Mouse (Mus musculus) liver, embryonic 14.5 days (tissue): ENCODE results near the gene Ltbp1. TPM values are rescaled to one million over a fixed set of nuclear protein-coding genes. Genes with fewer than 3 reads are reported as not detected.

Source experiments
- ATAC-seq: fragments of 200-750 bp; cut with Nextera tagmentation; 2 replicates; pipeline ENCODE4 v1.8.0; 2017; ENCODE audit warnings: moderate number of reproducible peaks, mild to moderate bottlenecking, moderate library complexity; ENCODE audit not compliant: insufficient read depth
- DNase-seq, 3 experiments: peaks; one replicate each; pipeline ENCODE4 v3.0.0-alpha.2; 2012 to 2013; ENCODE audit warnings: low read depth in 3 of 3, low spot score in 3 of 3
- H3K27ac ChIP-seq: fragments of 300-500 bp; sonication (generic); 2 replicates; pipeline ENCODE4 v1.5.1; 2014; ENCODE audit warnings: moderate library complexity, mild to moderate bottlenecking, control low read depth, inconsistent platforms
- H3K27me3 ChIP-seq: fragments of 300-500 bp; sonication (generic); 2 replicates; pipeline ENCODE4 v1.6.1; 2014; ENCODE audit warnings: mild to moderate bottlenecking, low read length, moderate library complexity; ENCODE audit not compliant: control insufficient read depth, insufficient read depth
- H3K36me3 ChIP-seq: fragments of 300-500 bp; sonication (generic); replicated peaks from 2 replicates; pipeline ENCODE4 v1.6.1; 2014; ENCODE audit warnings: low read depth; ENCODE audit not compliant: control insufficient read depth, insufficient read depth
- H3K4me1 ChIP-seq, 2 experiments: fragments of 200-500 bp in 1 of 2; fragments of 300-500 bp in 1 of 2; sonication (generic) in 1 of 2; replicated peaks; 2 replicates each; pipeline ENCODE4 v1.6.1; 2012 to 2014; ENCODE audit warnings: antibody characterized with exemption in 1 of 2, inconsistent platforms in 1 of 2, low read length in 1 of 2; ENCODE audit not compliant: control insufficient read depth in 2 of 2, insufficient read depth in 2 of 2
- H3K4me2 ChIP-seq: fragments of 300-500 bp; sonication (generic); 2 replicates; pipeline ENCODE4 v1.6.1; 2014; ENCODE audit warnings: low read depth, mild to moderate bottlenecking, control low read depth, moderate library complexity
- H3K4me3 ChIP-seq, 2 experiments: fragments of 200-500 bp in 1 of 2; fragments of 300-500 bp in 1 of 2; sonication (generic) in 1 of 2; 2 replicates each; pipeline ENCODE4 v1.5.1; 2012 to 2014; ENCODE audit warnings: low read depth in 2 of 2, low read length in 2 of 2, mild to moderate bottlenecking in 2 of 2, control low read depth in 1 of 2, inconsistent platforms in 1 of 2, moderate library complexity in 1 of 2; ENCODE audit not compliant: insufficient read depth in 1 of 2
- H3K9ac ChIP-seq: fragments of 300-500 bp; sonication (generic); replicated peaks from 2 replicates; pipeline ENCODE4 v1.6.1; 2014; ENCODE audit warnings: mild to moderate bottlenecking, control low read depth, moderate library complexity
- H3K9me3 ChIP-seq: fragments of 300-500 bp; sonication (generic); 2 replicates; pipeline ENCODE4 v1.6.1; 2016; ENCODE audit warnings: low read length, mixed read lengths; ENCODE audit not compliant: control insufficient read depth
- CTCF ChIP-seq: IDR thresholded peaks from 2 replicates; pipeline ENCODE4 v1.5.1; 2016; ENCODE audit warnings: antibody characterized with exemption, low read depth, control low read depth
- EP300 ChIP-seq: IDR thresholded peaks from 2 replicates; pipeline ENCODE4 v1.6.1; 2016; ENCODE audit warnings: antibody characterized with exemption, low read depth
- WGBS: fragments of 180-500 bp; shearing (Covaris S2); extraction: QIAGEN DNeasy Blood & Tissue Kit; methylation state at CpG from one replicate; pipeline ENCODE4 v1.1.7; 2014; ENCODE audit not compliant: insufficient replicate concordance; 5-methylcytosine and 5-hydroxymethylcytosine counted together
- polyA plus RNA-seq, 2 experiments: library from polyadenylated mRNA; depleted of rRNA in 1 of 2; stranded (reverse) in 1 of 2; unstranded in 1 of 2; fragments of >200 nt; fragmentation: Nextera tagmentation in 1 of 2; extraction: Ambion mirVana in 1 of 2; gene quantifications; 2 replicates each; pipeline versions ENCODE4 v1.2.1 to v1.2.3; 2012 to 2014

Ltbp1 gene
- polyA plus RNA-seq, 2 experiments, result 1.9 to 2.2 TPM

- Histone ChIP-seq H3K27me3 (peaks cover 3% of the 10 kb centered on the region; the same call in 1 of the 2 replicates), H3K4me1 (peaks cover 0 to 4% of the 10 kb centered on the region in 2 experiments; a peak in 2 of 4 replicates), H3K9ac (no peak overlapping the region), H3K4me2 (no peak overlapping the region), H3K36me3 (no peaks in the 10 kb centered on the region), H3K4me3 (peak overlapping the region in 1 of 2 experiments; percentile 39; a peak in 2 of 4 replicates), H3K9me3 (no peaks in the 10 kb centered on the region), H3K27ac (no peak overlapping the region)
- whole genome bisulfite sequencing, result 12% methylated on average over 8 of the region's 8 CpGs
- DNase-seq (no peak), ATAC-seq (no peak)
- no peak for TF ChIP-seq EP300
- TF ChIP-seq CTCF, result no peak
These were observed 430.7 kb downstream of the Ltbp1 start for GRCm38 (mm10) chr17:75436095-75436494.

GRCm38 (mm10) chr17:75436819-75437218 lies 431.5 kb downstream of the Ltbp1 start:
- ATAC-seq (no peak), DNase-seq (no peak)
- H3K36me3 ChIP-seq, result no peaks in the 10 kb centered on the region
- no peak for TF ChIP-seq EP300
- TF ChIP-seq CTCF, result no peak
- H3K4me1 ChIP-seq, result peaks cover 0 to 4% of the 10 kb centered on the region in 2 experiments; a peak in 2 of 4 replicates
- H3K4me2 ChIP-seq, result no peak overlapping the region
- WGBS, result 9% methylated on average over 6 of the region's 6 CpGs
- H3K4me3 ChIP-seq, result peak overlapping the region in 1 of 2 experiments; percentile 19; a peak in 1 of 4 replicates
- no peaks in the 10 kb centered on the region for H3K9me3 ChIP-seq
- peaks cover 3% of the 10 kb centered on the region; the same call in 1 of the 2 replicates for H3K27me3 ChIP-seq
- no peak overlapping the region for H3K9ac ChIP-seq
- H3K27ac ChIP-seq, result no peak overlapping the region

GRCm38 (mm10) chr17:75437239-75437750 lies 431.9 kb downstream of the Ltbp1 start:
- ATAC-seq (no peak), DNase-seq (no peak)
- peaks cover 3% of the 10 kb centered on the region; the same call in 1 of the 2 replicates for H3K27me3 ChIP-seq
- H3K27ac ChIP-seq, result no peak overlapping the region
- H3K36me3 ChIP-seq, result no peaks in the 10 kb centered on the region
- 22% methylated on average over 11 of the region's 11 CpGs for WGBS
- TF ChIP-seq EP300 (no peak), CTCF (no peak)
- no peak overlapping the region for H3K4me2 ChIP-seq
- H3K9ac ChIP-seq, result no peak overlapping the region
- H3K4me3 ChIP-seq, result no peak overlapping the region; a peak in 1 of 4 replicates
- peaks cover 0 to 4% of the 10 kb centered on the region in 2 experiments; a peak in 2 of 4 replicates for H3K4me1 ChIP-seq
- H3K9me3 ChIP-seq, result no peaks in the 10 kb centered on the region

GRCm38 (mm10) chr17:75438162-75438561 lies 432.8 kb downstream of the Ltbp1 start:
- H3K27me3 ChIP-seq, result peaks cover 3% of the 10 kb centered on the region; the same call in 1 of the 2 replicates
- H3K9me3 ChIP-seq, result no peaks in the 10 kb centered on the region
- no peak overlapping the region for H3K9ac ChIP-seq
- ATAC-seq (no peak), DNase-seq (no peak)
- no peak for TF ChIP-seq CTCF
- peaks cover 0 to 4% of the 10 kb centered on the region in 2 experiments; a peak in 2 of 4 replicates for H3K4me1 ChIP-seq
- 20% methylated on average over 5 of the region's 5 CpGs for WGBS
- no peak overlapping the region for H3K27ac ChIP-seq
- no peak overlapping the region for H3K4me3 ChIP-seq
- H3K36me3 ChIP-seq, result no peaks in the 10 kb centered on the region
- H3K4me2 ChIP-seq, result no peak overlapping the region

GRCm38 (mm10) chr17:75439062-75439461 lies 433.7 kb downstream of the Ltbp1 start:
- TF ChIP-seq CTCF (no peak), EP300 (no peak)
- WGBS, result 66% methylated on average over 14 of the region's 14 CpGs
- no peak overlapping the region for H3K4me2 ChIP-seq
- peaks cover 0 to 4% of the 10 kb centered on the region in 2 experiments; a peak in 2 of 4 replicates for H3K4me1 ChIP-seq
- H3K9me3 ChIP-seq, result no peaks in the 10 kb centered on the region
- DNase-seq (no peak), ATAC-seq (no peak)
- H3K36me3 ChIP-seq, result no peaks in the 10 kb centered on the region
- H3K27ac ChIP-seq, result no peak overlapping the region
- no peak overlapping the region for H3K4me3 ChIP-seq
- no peak overlapping the region for H3K9ac ChIP-seq
- peaks cover 3% of the 10 kb centered on the region; the same call in 1 of the 2 replicates for H3K27me3 ChIP-seq
